Mouse (Mus musculus) Patski (cell line): ENCODE measurements around the gene Gatad2a. TPM values are rescaled to one million over a fixed set of nuclear protein-coding genes. Genes with fewer than 3 reads are reported as not detected.

ENCODE experiments used
- ATAC-seq: fragments of 100-300 bp; one replicate; pipeline ENCODE4 v1.8.0; 2021
- CTCF ChIA-PET: fragments of 350-600 bp; sonication (Branson Sonifier 250); formaldehyde crosslinking; loops from one replicate; lab custom pipeline; 2022; ENCODE audit warnings: inconsistent platforms; lab: Charles Lee
- POLR2A ChIA-PET: fragments of 350-600 bp; sonication (Branson Sonifier 250); formaldehyde crosslinking; loops from one replicate; lab custom pipeline; 2022; ENCODE audit warnings: antibody characterized with exemption, inconsistent platforms; lab: Charles Lee
- DNase-seq: peaks from one replicate; pipeline ENCODE4 v3.0.0-alpha.2; 2011; ENCODE audit warnings: low read depth, low spot score
- H3K27me3 ChIP-seq: fragments of 371-371 bp; one replicate; pipeline ENCODE4 v1.5.1; 2021
- CTCF ChIP-seq: fragments of 100-300 bp; IDR thresholded peaks from one replicate; pipeline ENCODE4 v1.5.1; 2021
- in situ Hi-C: fragments of 300-500 bp; cut with MboI; formaldehyde crosslinking; loops from 3 replicates; pipeline ENCODE4 v1.11.1; 2018; ENCODE audit warnings: low pct_unique_long_range_greater_than_20kb, mixed read lengths
- polyA plus RNA-seq: library from polyadenylated mRNA; unstranded; gene quantifications from one replicate; pipeline ENCODE4 v1.2.3, GENCODE M21; 2021

Gene Gatad2a
- polyA plus RNA-seq, 1 experiment from 2014 or later = 75.2 TPM

GRCm38 (mm10) chr8:69919876-69920662 is 76.1 kb downstream of the Gatad2a start:
- no peak for ATAC-seq
- in situ Hi-C loops = loop anchor here (25.0 kb wide), 1 partner anchor 242 kb away; the partner anchor contains the start of gene Tmem161a
- no peak for DNase-seq

GRCm38 (mm10) chr8:69919010-69919409 is 77.2 kb downstream of the Gatad2a start:
- H3K27me3 ChIP-seq = no peaks in the 10 kb centered on the region
- CTCF ChIA-PET = interaction anchor here (0.8 to 9.3 kb wide), 19 partner anchors 9 to 133 kb away, joined by 3 to 88 read pairs (median 4); no protein-coding TSS in a partner anchor
- DNase-seq = peak; percentile 77
- POLR2A ChIA-PET = interaction anchor here (0.6 to 3.4 kb wide), 7 partner anchors 13 to 91 kb away, joined by 3 to 13 read pairs (median 3); partner anchors contain the start of genes Gatad2a, Ndufa13 and Yjefn3
- peak; percentile 70 for ATAC-seq
- in situ Hi-C loops = loop anchor here (25.0 kb wide), 1 partner anchor 243 kb away; the partner anchor contains the start of gene Tmem161a
- TF ChIP-seq CTCF = no peak

More at GRCm38 (mm10) chr8:69919876-69920662, 76.1 kb downstream of the Gatad2a start:
- no peaks in the 10 kb centered on the region for H3K27me3 ChIP-seq
- TF ChIP-seq CTCF = no peak
- ChIA-PET POLR2A (interaction anchor here (0.8 to 3.4 kb wide), 4 partner anchors 12 to 76 kb away, joined by 3 to 13 read pairs (median 6); partner anchors contain the start of genes Gatad2a, Ndufa13 and Yjefn3), CTCF (interaction anchor here (0.8 to 9.3 kb wide), 16 partner anchors 10 to 101 kb away, joined by 3 to 88 read pairs (median 3); no protein-coding TSS in a partner anchor)

GRCm38 (mm10) chr8:69918506-69918905 is 77.7 kb downstream of the Gatad2a start:
- DNase-seq (no peak), ATAC-seq (no peak)
- H3K27me3 ChIP-seq = no peaks in the 10 kb centered on the region
- in situ Hi-C loops = loop anchor here (25.0 kb wide), 1 partner anchor 244 kb away; the partner anchor contains the start of gene Tmem161a
- ChIA-PET POLR2A (interaction anchor here (0.6 to 3.4 kb wide), 6 partner anchors 12 to 91 kb away, joined by 3 to 13 read pairs (median 4); partner anchors contain the start of genes Gatad2a, Ndufa13 and Yjefn3), CTCF (interaction anchor here (1.1 to 9.3 kb wide), 9 partner anchors 12 to 133 kb away, joined by 3 to 88 read pairs (median 4); no protein-coding TSS in a partner anchor)
- TF ChIP-seq CTCF = no peak

- POLR2A ChIA-PET = interaction anchor here (1.1 to 1.6 kb wide), 2 partner anchors 11 to 126 kb away, joined by 3 to 4 read pairs; no protein-coding TSS in a partner anchor
- DNase-seq = no peak
- CTCF ChIA-PET = interaction anchor here (0.9 to 2.5 kb wide), 2 partner anchors 86 to 126 kb away, joined by 3 to 14 read pairs; no protein-coding TSS in a partner anchor
- no peak for ATAC-seq
- H3K27me3 ChIP-seq = no peaks in the 10 kb centered on the region
- no peak for TF ChIP-seq CTCF
- in situ Hi-C loops = loop anchor here (25.0 kb wide), 1 partner anchor 247 kb away; the partner anchor contains the start of gene Tmem161a
Measured at GRCm38 (mm10) chr8:69915748-69916147, 80.4 kb downstream of the Gatad2a start.

GRCm38 (mm10) chr8:69914526-69914925 is 81.7 kb downstream of the Gatad2a start:
- no peak for TF ChIP-seq CTCF
- POLR2A ChIA-PET = no interaction called here
- in situ Hi-C loops = loop anchor here (25.0 kb wide), 1 partner anchor 248 kb away; the partner anchor contains the start of gene Tmem161a
- H3K27me3 ChIP-seq = no peaks in the 10 kb centered on the region
- DNase-seq = no peak
- no peak for ATAC-seq
- CTCF ChIA-PET = interaction anchor here (2.5 kb wide), 1 partner anchor 87 kb away, joined by 14 read pairs; no protein-coding TSS in a partner anchor

- ATAC-seq (no peak), DNase-seq (no peak)
- in situ Hi-C loops = loop anchor here (25.0 kb wide), 1 partner anchor 250 kb away; the partner anchor contains the start of gene Tmem161a
- H3K27me3 ChIP-seq = no peaks in the 10 kb centered on the region
- ChIA-PET POLR2A (no interaction called here), CTCF (no interaction called here)
- TF ChIP-seq CTCF = no peak
Measured at GRCm38 (mm10) chr8:69912478-69913074, 83.6 kb downstream of the Gatad2a start.

- ATAC-seq (no peak), DNase-seq (no peak)
- no peaks in the 10 kb centered on the region for H3K27me3 ChIP-seq
- CTCF ChIA-PET = no interaction called here
- POLR2A ChIA-PET = no interaction called here
- no peak for TF ChIP-seq CTCF
- in situ Hi-C loops = loop anchor here (25.0 kb wide), 1 partner anchor 250 kb away; the partner anchor contains the start of gene Tmem161a
Measured at GRCm38 (mm10) chr8:69911917-69912316, 84.3 kb downstream of the Gatad2a start.

- TF ChIP-seq CTCF = no peak
- H3K27me3 ChIP-seq = no peaks in the 10 kb centered on the region
- in situ Hi-C loops = loop anchor here (25.0 kb wide), 1 partner anchor 255 kb away; the partner anchor contains the start of gene Tmem161a
- ChIA-PET POLR2A (no interaction called here), CTCF (interaction anchor here (1.9 kb wide), 1 partner anchor 94 kb away, joined by 6 read pairs; no protein-coding TSS in a partner anchor)
- no peak for ATAC-seq
- DNase-seq = no peak
Measured at GRCm38 (mm10) chr8:69907106-69907505, 89.1 kb downstream of the Gatad2a start.

GRCm38 (mm10) chr8:69906260-69906659 is 89.9 kb downstream of the Gatad2a start:
- CTCF ChIA-PET = interaction anchor here (1.0 to 1.9 kb wide), 2 partner anchors 12 to 95 kb away, joined by 6 read pairs; no protein-coding TSS in a partner anchor
- ATAC-seq = no peak

More at GRCm38 (mm10) chr8:69906260-69906659, 89.9 kb downstream of the Gatad2a start:
- no peak for DNase-seq
- H3K27me3 ChIP-seq = no peaks in the 10 kb centered on the region
- TF ChIP-seq CTCF = no peak
- in situ Hi-C loops = loop anchor here (25.0 kb wide), 1 partner anchor 256 kb away; the partner anchor contains the start of gene Tmem161a
- POLR2A ChIA-PET = interaction anchor here (0.8 kb wide), 1 partner anchor 12 kb away, joined by 3 read pairs; no protein-coding TSS in a partner anchor
